Mouse (Mus musculus): ENCODE measurements around the gene Kmt5c. TPM values are rescaled to one million over a fixed set of nuclear protein-coding genes. Genes with fewer than 3 reads are reported as not detected.

Gene Kmt5c
- polyA plus RNA-seq, 1 experiment from 2014 or later = 67.0 TPM

- Histone ChIP-seq H3K27me3 (ENCODE audit: control insufficient read depth, insufficient read depth, low read length) (no peaks in the 10 kb centered on the region), H3K27ac (replicated peaks; ENCODE audit: low read depth, low read length) (peak overlapping the region; percentile 92), H3K9ac (replicated peaks; ENCODE audit: low read length) (peak overlapping the region; percentile 84), H3K4me1 (ENCODE audit: control insufficient read depth, insufficient read depth, low read length) (peaks cover 29% of the 10 kb centered on the region), H3K36me3 (ENCODE audit: control insufficient read depth, insufficient read depth, low read length) (peaks cover 21% of the 10 kb centered on the region), H3K4me3 (replicated peaks; ENCODE audit: low read depth, low read length) (peak overlapping the region; percentile 66), H3K9me3 (ENCODE audit: control insufficient read depth, low read length) (no peaks in the 10 kb centered on the region), H3K4me2 (ENCODE audit: low read length) (peak overlapping the region; percentile 72)
- DNase-seq = peak; percentile 37
- WGBS = 5% methylated on average over 4 of the region's 4 CpGs
- ATAC-seq (ENCODE audit: low FRiP score, low TSS enrichment) = no peak
These were observed 1.2 kb downstream of the Kmt5c start for GRCm38 (mm10) chr7:4741151-4741550.

DNA sequence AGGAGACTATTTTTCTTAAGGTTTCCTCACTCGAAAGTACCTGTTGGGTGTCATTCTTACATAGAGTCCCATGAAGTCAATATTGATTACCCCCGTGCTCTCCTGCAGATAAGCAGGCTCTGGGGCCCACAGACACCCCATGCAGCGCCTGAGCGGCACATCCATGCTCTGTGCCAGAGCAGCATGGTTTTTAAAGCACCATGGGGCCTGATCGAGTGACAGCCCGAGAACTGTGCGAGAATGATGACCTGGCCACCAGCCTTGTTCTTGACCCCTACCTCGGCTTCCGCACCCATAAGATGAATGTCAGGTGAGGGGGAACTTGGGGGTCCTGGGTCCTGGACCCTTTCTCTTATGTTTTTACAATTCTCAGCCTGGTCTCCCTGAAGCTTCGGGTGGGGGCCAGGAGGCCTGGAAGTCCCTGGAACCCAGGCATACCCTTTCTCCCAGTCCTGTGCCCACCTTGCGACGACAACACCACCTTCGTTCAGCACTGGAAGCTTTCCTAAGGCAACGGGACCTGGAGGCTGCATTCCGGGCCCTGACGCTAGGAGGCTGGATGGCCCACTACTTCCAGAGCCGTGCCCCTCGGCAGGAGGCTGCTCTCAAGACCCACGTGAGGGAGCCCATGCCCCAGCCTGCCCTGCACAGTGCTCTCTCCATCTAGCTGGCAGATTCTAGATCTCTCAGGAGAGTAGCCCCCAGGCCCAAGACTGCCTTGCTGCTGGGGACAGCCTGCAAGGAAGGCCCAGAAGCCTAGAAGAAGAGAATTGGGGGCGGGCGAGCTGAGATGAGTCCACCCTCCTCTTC, 2.0 kb downstream of the Kmt5c start:
- WGBS = 84% methylated on average over 21 of the region's 21 CpGs
- DNase-seq (no peak), ATAC-seq (ENCODE audit: low FRiP score, low TSS enrichment) (no peak)
- Histone ChIP-seq H3K9me3 (ENCODE audit: control insufficient read depth, low read length) (no peaks in the 10 kb centered on the region), H3K9ac (replicated peaks; ENCODE audit: low read length) (peak overlapping the region; percentile 84; the same call in 1 of the 2 replicates), H3K27me3 (ENCODE audit: control insufficient read depth, insufficient read depth, low read length) (no peaks in the 10 kb centered on the region), H3K27ac (replicated peaks; ENCODE audit: low read depth, low read length) (0 out of 2 replicates have a peak overlapping the region, but pooled peaks have one; percentile 37), H3K4me2 (ENCODE audit: low read length) (peak overlapping the region; percentile 72), H3K4me3 (replicated peaks; ENCODE audit: low read depth, low read length) (peak overlapping the region; percentile 66), H3K4me1 (ENCODE audit: control insufficient read depth, insufficient read depth, low read length) (peaks cover 29% of the 10 kb centered on the region), H3K36me3 (ENCODE audit: control insufficient read depth, insufficient read depth, low read length) (peaks cover 28% of the 10 kb centered on the region)

DNA sequence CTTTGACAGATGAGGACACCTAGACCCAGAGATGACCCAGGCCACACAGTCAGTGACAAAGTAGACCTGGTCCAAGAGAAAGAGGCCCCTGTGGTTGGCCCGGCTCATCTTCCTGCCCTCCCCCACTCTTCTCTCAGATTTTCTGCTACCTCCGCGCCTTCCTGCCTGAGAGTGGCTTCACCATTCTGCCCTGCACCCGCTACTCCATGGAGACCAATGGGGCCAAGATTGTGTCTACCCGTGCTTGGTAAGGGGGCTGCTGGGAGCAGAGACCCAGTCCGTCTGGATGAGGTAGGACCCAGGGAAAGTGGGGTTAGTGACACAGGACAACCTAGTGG, 2.5 kb downstream of the Kmt5c start:
- WGBS = 87% methylated on average over 6 of the region's 6 CpGs
- peaks cover 29% of the 10 kb centered on the region for H3K4me1 ChIP-seq (ENCODE audit: control insufficient read depth, insufficient read depth, low read length)
- H3K27ac ChIP-seq (replicated peaks; ENCODE audit: low read depth, low read length) = no peak overlapping the region
- no peak overlapping the region for H3K4me3 ChIP-seq (replicated peaks; ENCODE audit: low read depth, low read length)
- H3K4me2 ChIP-seq (ENCODE audit: low read length) = peak overlapping the region; percentile 72
- H3K9me3 ChIP-seq (ENCODE audit: control insufficient read depth, low read length) = no peaks in the 10 kb centered on the region
- no peak overlapping the region for H3K9ac ChIP-seq (replicated peaks; ENCODE audit: low read length)
- no peak for ATAC-seq (ENCODE audit: low FRiP score, low TSS enrichment)
- peaks cover 34% of the 10 kb centered on the region for H3K36me3 ChIP-seq (ENCODE audit: control insufficient read depth, insufficient read depth, low read length)
- no peaks in the 10 kb centered on the region for H3K27me3 ChIP-seq (ENCODE audit: control insufficient read depth, insufficient read depth, low read length)
- DNase-seq = no peak

- Histone ChIP-seq H3K27ac (replicated peaks; ENCODE audit: low read depth, low read length) (no peak overlapping the region), H3K9ac (replicated peaks; ENCODE audit: low read length) (0 out of 2 replicates have a peak overlapping the region, but pooled peaks have one; percentile 20), H3K9me3 (ENCODE audit: control insufficient read depth, low read length) (no peaks in the 10 kb centered on the region), H3K4me2 (ENCODE audit: low read length) (no peak overlapping the region), H3K36me3 (ENCODE audit: control insufficient read depth, insufficient read depth, low read length) (peaks cover 34% of the 10 kb centered on the region), H3K4me3 (replicated peaks; ENCODE audit: low read depth, low read length) (no peak overlapping the region), H3K27me3 (ENCODE audit: control insufficient read depth, insufficient read depth, low read length) (no peaks in the 10 kb centered on the region), H3K4me1 (ENCODE audit: control insufficient read depth, insufficient read depth, low read length) (peaks cover 28% of the 10 kb centered on the region)
- no peak for DNase-seq
- WGBS = 62% methylated on average over 2 of the region's 2 CpGs
- ATAC-seq (ENCODE audit: low FRiP score, low TSS enrichment) = no peak
These were observed 3.4 kb downstream of the Kmt5c start for GRCm38 (mm10) chr7:4743354-4743753.

DNA sequence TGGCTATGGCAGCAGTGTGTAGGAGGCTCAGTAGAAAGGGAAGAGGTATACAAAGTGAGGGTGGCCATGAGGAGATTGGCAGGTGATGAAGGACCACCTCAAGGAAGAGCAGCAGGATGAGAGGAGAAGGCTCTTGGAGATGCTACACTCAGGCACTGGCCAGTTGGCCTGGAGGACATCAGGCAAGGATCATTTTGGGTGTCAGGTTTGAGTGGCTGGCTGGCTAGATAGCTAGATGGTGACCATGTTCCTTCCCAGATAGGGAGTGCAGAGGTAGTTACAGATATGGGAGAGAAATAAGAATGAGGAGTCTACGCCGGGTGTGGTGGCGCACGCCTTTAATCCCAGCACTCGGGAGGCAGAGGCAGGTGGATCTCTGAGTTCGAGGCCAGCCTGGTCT, 5.0 kb downstream of the Kmt5c start:
- Histone ChIP-seq H3K4me2 (ENCODE audit: low read length) (no peak overlapping the region), H3K4me1 (ENCODE audit: control insufficient read depth, insufficient read depth, low read length) (peaks cover 19% of the 10 kb centered on the region), H3K9me3 (ENCODE audit: control insufficient read depth, low read length) (no peaks in the 10 kb centered on the region), H3K4me3 (replicated peaks; ENCODE audit: low read depth, low read length) (no peak overlapping the region), H3K36me3 (ENCODE audit: control insufficient read depth, insufficient read depth, low read length) (peaks cover 38% of the 10 kb centered on the region), H3K27me3 (ENCODE audit: control insufficient read depth, insufficient read depth, low read length) (no peaks in the 10 kb centered on the region), H3K27ac (replicated peaks; ENCODE audit: low read depth, low read length) (no peak overlapping the region), H3K9ac (replicated peaks; ENCODE audit: low read length) (no peak overlapping the region)
- ATAC-seq (ENCODE audit: low FRiP score, low TSS enrichment) (no peak), DNase-seq (no peak)
- over 99% methylated on average over 5 of the region's 6 CpGs for WGBS

DNA sequence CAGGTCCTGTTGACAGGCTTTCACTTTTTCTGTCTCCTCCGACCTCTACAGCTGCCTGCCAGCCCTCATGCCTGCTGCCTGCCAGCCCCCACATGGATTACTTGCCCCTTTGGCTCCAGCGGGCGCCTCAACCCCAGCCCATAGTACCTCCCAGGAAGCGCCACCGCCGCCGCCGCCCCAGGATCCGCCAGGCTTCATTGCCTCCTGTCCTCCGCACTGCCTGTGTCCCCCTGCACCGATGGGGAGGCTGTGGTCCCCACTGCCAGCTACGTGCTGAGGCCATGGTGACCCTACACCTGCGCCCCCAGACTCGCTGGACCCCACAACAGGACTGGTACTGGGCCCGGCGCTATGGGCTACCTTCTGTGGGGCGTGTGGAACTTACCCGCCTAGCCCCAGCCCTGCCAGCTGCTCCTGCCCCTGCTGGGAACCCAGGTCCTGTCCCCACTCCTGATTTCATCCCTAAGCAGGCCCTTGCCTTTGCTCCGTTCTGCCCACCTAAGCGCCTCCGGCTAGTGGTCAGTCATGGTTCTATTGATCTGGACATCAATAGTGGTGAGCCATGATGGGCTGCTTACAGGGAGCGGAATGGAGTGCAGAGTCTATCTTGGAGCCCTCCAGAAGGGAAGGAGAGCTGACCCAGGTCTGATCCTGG, 6.5 kb downstream of the Kmt5c start:
- Histone ChIP-seq H3K36me3 (ENCODE audit: control insufficient read depth, insufficient read depth, low read length) (peaks cover 38% of the 10 kb centered on the region), H3K4me1 (ENCODE audit: control insufficient read depth, insufficient read depth, low read length) (peaks cover 13% of the 10 kb centered on the region), H3K4me2 (ENCODE audit: low read length) (no peak overlapping the region), H3K27me3 (ENCODE audit: control insufficient read depth, insufficient read depth, low read length) (no peaks in the 10 kb centered on the region), H3K9me3 (ENCODE audit: control insufficient read depth, low read length) (no peaks in the 10 kb centered on the region), H3K9ac (replicated peaks; ENCODE audit: low read length) (no peak overlapping the region), H3K27ac (replicated peaks; ENCODE audit: low read depth, low read length) (no peak overlapping the region), H3K4me3 (replicated peaks; ENCODE audit: low read depth, low read length) (no peak overlapping the region)
- ATAC-seq (ENCODE audit: low FRiP score, low TSS enrichment) (no peak), DNase-seq (no peak)
- 82% methylated on average over 22 of the region's 22 CpGs for WGBS

DNA sequence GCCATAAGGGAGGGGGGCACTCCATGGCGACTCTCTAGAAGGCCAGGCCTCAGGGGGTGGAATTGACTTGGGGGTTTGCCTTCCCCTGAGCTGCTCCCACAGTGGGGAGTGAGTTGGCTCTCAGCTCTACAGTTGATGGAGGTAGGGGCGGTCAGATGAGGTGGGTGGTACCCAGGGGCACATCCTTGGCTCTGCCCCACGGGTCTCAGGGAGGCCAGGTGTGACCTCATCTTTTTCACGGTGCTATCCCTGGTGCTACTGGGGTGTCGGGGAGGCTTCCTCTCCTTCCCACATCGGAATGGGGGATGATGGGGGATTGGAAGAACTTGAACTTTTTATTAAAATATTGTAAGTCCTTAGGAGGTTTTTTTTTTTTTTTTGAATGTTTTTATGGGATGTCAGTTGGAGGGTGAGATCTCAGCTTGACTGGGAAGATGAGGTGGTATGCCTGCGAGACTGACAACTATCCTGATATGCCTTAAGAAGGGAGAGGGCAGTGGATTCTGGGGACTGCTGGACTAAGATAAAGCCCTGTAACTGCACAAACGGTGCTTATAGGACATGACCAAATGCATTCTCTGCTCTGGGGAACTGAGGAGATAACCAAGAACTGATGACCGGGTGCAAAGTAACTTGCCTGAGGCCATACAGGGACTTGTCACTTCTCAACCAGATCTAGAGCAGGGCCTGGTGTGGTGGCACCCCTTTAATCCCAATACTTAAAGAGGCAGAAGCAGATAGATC, 7.4 kb downstream of the Kmt5c start:
- no peaks in the 10 kb centered on the region for H3K9me3 ChIP-seq (ENCODE audit: control insufficient read depth, low read length)
- no peak overlapping the region for H3K9ac ChIP-seq (replicated peaks; ENCODE audit: low read length)
- no peak overlapping the region for H3K27ac ChIP-seq (replicated peaks; ENCODE audit: low read depth, low read length)
- H3K27me3 ChIP-seq (ENCODE audit: control insufficient read depth, insufficient read depth, low read length) = no peaks in the 10 kb centered on the region
- H3K4me1 ChIP-seq (ENCODE audit: control insufficient read depth, insufficient read depth, low read length) = peaks cover 13% of the 10 kb centered on the region
- ATAC-seq (ENCODE audit: low FRiP score, low TSS enrichment) (no peak), DNase-seq (no peak)
- no peak overlapping the region for H3K4me2 ChIP-seq (ENCODE audit: low read length)
- peaks cover 38% of the 10 kb centered on the region for H3K36me3 ChIP-seq (ENCODE audit: control insufficient read depth, insufficient read depth, low read length)
- 78% methylated on average over 9 of the region's 9 CpGs for WGBS
- H3K4me3 ChIP-seq (replicated peaks; ENCODE audit: low read depth, low read length) = no peak overlapping the region

DNA sequence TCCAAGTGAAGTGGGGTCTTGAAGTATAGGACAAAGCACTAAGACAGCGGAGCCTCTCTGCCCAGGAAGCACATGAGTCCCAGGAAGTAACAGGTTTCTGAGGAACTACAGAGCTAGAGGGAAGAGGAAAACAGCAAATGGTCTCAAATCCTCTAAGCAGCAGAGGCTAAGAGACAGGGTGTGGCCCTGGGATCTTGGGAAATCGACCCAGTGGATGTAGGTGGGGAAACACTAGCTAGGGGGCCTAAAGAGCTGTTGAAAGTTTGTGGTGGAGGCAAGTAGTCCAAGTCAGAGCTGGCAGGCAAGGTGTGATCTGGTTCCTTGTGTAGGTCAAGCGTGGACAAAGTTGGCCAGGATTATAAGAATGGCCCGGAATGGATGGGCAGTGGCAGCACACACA, 8.4 kb downstream of the Kmt5c start:
- H3K27ac ChIP-seq (replicated peaks; ENCODE audit: low read depth, low read length) = no peak overlapping the region
- H3K9ac ChIP-seq (replicated peaks; ENCODE audit: low read length) = no peak overlapping the region
- H3K9me3 ChIP-seq (ENCODE audit: control insufficient read depth, low read length) = no peaks in the 10 kb centered on the region
- no peak for ATAC-seq (ENCODE audit: low FRiP score, low TSS enrichment)
- H3K27me3 ChIP-seq (ENCODE audit: control insufficient read depth, insufficient read depth, low read length) = no peaks in the 10 kb centered on the region
- H3K4me2 ChIP-seq (ENCODE audit: low read length) = no peak overlapping the region
- peaks cover 32% of the 10 kb centered on the region for H3K36me3 ChIP-seq (ENCODE audit: control insufficient read depth, insufficient read depth, low read length)
- no peak for DNase-seq
- H3K4me3 ChIP-seq (replicated peaks; ENCODE audit: low read depth, low read length) = no peak overlapping the region
- peaks cover 14% of the 10 kb centered on the region for H3K4me1 ChIP-seq (ENCODE audit: control insufficient read depth, insufficient read depth, low read length)
- WGBS = 82% methylated on average over 4 of the region's 4 CpGs
